Mouse (Mus musculus) embryo, embryonic 11.5 days (tissue): ENCODE measurements around the gene Pmepa1.

Experiments used
- DNase-seq: peaks from one replicate; pipeline ENCODE4 v3.0.0-alpha.2; 2012; ENCODE audit warnings: low read depth, low spot score

The Pmepa1 gene

DNA sequence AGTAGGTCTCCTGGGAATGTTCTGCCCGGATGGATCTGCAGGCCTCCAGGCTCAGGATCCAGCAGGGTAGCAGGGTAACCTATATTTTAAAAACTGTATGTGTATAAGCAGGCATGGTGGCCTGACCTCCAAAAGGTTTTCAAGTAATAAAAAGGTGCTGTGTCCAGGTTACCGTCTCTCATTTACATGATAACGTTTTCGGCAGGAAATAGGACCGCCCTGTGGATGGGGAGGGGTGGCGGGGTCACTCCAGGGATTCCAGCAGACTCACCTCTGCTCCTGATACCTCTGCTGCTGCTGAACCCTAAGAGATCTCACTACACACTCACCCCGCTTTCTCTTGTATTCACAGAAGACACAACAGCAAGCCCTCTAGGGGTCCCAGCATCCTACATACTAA, 50.4 kb downstream of the Pmepa1 start:
- DNase-seq, result no peak

DNA sequence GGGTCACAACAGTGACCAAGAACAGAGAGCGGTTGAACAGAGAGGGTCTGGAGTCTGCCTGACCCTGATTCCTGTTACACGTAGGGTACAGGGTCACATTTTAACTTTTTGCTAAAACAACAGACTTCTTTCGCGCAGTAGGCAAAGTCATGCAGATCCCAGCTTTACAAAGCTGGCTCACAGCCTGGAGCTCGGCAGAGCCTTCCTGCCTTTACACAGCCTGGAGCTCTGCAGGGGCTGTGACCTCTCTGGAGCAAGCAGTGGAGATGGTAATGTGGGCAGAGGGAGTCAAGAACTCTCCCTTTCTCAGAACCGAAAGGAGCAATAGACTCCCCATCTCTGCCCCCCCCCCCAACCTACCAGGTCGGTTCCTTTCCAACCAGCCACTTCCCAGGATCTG, 51.5 kb downstream of the Pmepa1 start:
- DNase-seq, result no peak

DNA sequence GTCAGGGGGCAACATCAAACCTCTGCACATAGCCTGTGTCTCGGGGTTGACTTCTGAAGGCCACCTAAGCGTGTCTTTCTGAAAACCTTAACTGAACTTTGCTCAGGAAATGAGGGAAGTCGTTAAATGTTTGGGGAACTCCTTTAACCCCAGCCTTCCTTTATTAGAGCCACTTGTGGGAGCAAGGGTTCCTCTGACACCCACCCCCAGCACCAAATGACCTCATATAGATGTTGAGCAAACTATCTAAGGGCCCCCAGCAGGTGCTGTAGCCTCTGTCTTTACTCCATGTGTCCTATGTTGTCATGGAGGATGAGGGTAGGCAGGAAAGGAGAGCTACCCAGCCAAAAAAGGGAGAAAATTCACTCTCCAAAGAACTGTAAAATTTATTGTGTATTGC, 52.2 kb downstream of the Pmepa1 start:
- no peak for DNase-seq

DNA sequence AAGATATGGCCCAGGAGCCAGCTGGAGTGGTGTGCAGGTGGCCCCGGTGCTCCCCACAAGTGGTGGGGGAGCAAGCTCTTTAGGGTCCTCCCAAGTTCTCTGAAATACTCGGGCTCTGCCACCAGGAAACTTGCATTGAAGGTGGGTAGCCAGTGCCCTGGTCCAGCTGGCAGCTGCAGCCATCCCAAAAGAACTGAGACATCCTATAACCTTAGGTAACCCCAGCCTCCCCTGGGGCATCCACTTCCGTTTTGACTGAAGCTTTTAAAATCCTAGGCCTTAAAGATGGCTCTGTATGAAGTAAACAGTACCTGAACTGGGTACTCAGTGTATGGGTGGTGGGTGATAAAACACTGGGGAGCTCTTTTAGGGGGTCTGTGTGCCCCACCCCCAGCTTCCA, 52.8 kb downstream of the Pmepa1 start:
- no peak for DNase-seq

DNA sequence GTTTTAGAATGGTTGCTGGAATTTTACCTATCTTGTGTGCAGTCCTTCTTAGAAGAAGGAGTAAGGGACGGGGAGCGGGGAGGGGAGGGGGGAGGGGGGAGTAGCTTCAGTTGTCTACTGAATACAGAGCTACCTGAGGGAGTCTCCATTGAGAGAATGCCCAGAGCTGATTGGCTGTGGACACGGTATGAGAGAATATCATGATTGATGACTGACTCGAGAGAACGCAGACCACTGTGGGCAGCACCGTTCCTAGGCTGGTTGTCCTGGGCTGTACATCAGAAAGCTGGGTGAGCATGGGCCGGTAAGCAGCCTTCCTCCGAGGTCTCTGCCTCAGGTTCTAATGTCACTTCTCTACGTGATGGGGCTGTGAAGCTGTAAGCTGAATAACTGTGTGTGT, 55.6 kb downstream of the Pmepa1 start:
- no peak for DNase-seq

DNA sequence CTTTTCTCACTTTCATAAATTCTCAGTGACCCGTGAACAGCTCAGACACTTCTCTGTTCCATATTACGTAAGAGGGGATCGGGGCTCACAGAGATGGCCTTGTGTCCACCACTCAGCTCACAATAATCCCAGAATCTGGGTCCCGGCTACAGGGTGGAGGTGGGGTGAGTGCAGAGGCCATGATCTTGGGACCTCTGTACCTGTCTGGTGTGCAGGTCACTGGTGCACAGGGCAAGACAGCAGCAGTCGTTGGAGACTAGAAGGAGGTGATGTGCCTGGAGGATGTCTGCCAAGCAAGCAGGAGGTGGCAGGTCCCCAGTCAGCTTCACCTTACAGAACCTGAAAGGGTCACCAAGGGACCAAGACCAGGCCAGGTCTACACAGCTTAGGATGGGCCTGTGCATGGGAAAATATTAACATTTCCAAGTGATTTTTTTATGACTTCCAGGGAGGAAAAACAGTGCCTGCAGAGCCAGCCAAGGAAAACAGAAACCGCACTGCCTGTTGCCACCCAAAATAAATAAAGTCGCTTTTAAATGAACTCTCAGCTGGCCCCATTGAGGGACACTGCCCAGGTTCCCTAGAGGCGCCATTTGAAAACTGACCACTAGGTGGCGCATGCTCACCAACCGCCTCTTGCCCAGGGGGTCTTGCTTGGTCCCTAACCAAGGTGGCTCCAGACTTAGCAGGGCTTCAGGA, 56.9 kb downstream of the Pmepa1 start:
- no peak for DNase-seq

DNA sequence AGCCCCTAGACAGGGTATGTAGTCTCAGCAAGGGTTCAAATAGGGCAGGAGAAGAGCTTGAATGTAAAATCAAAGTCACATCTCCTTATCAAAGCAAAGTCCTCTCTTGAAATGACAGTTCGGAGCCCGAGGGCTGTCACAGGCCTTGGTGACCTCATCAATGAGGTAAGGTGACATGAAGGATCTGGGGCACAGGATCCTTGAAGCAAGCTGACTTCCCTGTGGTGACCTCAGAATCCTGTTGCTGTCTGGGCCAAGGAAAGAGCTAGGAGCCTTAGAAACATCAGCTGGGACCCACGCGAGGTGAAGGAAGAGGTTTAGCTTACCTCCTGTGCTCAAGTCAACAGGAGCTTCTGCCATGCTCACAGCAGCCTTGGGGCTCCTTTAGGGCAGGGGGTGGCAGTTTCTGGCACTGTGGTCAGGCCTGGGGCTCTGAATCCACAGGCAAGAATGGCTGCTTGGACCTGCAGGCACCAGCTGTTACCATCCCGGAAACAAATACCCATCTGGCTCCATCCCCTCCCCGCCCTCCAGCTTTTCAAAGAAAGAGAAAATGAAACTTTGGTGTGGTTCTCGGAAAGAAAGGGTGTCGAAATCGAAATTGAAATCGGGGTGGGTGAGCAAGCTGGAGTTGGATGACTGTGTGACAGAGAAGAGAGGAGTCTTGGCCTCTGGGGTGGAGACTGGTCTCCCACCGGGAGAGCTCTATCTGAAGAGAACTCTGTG, 57.8 kb downstream of the Pmepa1 start, which contains the start of gene Zbp1:
Zbp1 (minus strand) TSS at position 508 of the 726 bp plus-strand sequence.
- no peak for DNase-seq

DNA sequence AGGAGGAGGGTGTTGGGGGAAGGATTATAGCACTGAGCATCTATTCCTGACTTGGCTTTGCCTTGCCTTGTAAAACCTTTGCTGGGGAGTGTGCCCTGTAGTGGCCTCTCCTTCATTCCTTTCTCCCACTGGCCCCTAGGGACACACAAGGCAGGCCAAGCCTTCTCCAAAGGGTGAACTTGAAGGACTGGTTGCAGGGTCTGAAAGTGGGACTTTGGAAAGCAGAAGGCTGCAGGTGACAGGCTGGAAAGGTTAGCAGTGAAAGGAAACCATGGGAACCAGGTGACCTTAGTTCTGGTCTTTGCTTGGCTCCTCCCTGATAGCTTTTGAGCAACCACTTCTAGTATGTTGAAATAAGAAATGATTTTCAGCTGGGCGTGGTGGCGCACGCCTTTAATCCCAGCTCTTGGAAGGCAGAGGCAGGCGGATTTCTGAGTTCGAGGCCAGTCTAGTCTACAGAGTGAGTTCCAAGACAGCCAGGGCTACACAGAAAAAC, 58.5 kb downstream of the Pmepa1 start:
- no peak for DNase-seq

DNA sequence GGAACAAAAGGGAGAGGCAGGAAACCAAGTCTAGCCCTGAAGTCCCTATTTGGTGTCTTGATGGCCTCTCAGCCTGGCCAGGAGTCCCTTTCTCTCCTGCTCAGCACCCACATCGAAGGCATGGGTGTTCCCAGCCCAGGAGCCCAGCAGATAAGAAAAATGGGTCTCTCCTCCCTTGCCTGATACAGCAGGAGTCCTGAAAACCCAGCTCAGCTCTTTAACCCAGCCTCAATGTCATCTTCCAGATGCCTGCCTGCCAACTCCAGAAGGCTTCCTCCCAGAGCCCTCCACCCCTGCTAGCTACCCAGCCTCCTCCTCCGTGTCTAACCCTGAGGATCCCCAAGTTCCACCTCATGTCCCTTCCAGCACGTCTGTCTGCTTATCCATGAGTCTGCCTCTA, 59.1 kb downstream of the Pmepa1 start:
- DNase-seq, result no peak

DNA sequence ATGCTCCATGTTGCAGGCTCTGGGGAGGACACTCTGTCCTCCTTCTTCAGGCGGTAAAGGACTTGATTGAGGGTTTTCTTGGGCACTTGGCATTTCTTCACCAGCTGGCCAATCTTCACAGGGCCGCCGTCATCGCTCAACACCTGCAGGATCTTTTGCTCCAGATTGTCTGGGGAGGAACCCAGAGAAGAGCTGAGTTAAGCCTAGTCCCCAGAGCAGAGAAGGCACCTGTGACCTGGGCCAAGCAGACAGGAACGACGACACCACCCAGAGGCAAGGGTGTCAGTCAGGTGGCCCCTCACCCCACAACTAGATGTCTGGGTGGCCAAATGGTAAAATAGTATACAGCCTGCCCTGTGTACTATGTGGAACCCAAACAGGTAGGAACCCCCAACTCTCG, 59.5 kb downstream of the Pmepa1 start:
- DNase-seq, result no peak

DNA sequence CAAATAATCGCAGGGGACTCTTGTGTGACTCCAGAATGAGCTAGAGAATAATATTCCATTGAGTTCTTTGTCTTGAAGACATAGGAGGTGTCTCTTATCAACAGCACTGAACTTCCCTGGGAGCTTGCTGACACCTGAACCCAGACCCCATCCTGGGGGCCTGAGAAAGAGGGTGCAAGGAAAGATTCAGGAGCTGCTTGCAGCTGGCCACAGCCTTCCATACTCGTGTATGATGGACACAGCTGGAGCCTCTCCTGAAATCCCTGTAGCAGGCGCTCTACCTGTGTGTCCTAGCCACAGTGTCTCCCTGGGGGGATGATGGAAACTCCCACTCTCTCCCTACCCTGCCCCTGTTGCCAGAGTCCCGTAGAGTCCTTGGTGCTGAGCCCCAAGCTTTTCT, 64.1 kb downstream of the Pmepa1 start:
- no peak for DNase-seq

DNA sequence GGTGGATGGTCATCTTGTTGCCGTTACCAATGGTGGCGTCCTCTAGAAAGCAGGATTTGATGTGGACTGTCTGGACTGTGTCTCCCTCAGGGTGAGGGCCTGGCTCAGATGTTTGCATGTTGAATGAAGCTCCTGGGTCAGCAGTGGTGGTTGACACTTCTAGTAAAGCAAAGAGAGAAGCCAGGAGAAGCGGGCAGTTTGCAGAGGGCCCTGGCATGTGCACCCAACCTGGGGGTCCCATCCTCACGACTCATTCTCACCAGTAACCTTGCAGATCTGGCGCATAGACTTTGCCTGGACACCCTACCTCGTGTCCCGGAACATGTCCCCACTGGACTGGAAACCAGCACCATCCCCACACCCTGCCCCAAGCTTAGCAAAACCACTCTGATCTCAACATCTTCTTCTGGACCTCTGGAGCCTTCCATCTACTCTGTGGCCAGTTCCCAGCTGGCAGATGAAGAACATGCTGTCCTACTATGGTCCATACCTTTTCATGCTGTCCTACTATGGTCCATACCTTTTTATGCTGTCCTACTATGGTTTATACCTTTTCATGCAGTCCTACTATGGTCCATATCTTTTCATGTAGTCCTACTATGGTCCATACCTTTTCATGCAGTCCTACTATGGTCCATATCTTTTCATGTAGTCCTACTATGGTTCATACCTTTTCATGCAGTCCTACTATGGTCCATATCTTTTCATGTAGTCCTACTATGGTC, 67.1 kb downstream of the Pmepa1 start:
- no peak for DNase-seq

DNA sequence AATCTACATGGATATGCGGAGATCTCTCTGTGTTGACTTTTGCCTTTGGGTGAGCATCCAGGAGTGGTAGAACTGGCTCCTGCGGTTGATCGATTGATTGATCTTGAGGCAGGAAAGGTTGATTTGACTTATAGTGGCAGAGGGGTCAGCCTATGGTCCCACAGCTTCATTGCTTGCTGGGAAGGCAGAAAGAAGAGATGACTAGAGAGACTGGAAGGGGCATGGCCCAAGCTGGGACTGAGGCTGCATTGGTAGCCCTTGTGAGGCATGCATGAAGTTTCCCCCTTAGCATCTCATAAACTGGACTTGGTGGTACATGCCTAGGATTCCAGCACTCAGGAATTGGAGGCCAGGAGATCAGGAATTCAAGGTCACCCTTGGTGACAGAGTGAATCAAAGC, 69.3 kb downstream of the Pmepa1 start:
- no peak for DNase-seq

DNA sequence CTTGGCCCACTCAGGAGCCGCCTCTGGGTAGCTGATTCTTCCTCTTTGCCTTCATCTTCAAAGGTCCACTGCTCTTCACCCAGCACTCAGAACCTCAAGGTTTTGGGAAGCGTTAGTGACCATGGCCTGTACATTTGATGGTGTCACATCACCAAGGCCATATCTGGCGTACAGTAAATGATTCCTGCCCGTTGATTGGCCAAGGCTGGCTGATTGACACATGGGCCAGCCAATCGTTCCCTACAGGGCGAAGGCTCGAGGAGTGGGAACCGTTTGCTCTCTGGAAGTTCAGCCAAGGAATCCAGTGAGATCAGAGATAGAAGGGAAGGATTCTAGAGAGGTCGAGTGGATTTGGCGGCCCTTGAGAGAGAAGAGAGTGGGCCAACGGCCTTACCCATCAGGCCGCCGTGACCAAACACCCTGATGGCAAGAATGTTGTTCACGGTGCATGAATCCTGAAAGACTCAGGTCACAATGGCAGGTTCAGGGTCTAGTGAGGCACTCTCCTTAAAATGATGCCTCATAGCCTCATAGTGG, 70.7 kb downstream of the Pmepa1 start:
- DNase-seq, result no peak

DNA sequence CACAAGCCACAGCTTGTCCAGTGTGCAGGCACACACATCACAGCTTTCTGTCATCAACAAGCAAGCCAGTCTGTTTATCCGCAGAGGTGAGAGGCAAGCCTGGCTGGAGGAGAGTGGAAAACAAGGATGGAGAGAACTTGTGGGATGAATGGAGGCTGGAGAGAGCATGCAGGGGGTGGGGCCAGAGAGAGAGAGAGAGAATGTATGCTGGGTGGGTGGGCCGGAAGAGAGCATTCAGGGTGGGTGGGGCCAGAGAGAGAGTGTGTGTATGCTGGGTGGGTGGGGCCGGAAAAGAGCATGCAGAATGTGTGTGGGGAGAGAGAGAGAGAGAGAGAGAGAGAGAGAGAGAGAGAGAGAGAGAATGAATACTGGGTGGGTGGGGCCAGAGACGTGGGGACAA, 71.7 kb downstream of the Pmepa1 start:
- no peak for DNase-seq

DNA sequence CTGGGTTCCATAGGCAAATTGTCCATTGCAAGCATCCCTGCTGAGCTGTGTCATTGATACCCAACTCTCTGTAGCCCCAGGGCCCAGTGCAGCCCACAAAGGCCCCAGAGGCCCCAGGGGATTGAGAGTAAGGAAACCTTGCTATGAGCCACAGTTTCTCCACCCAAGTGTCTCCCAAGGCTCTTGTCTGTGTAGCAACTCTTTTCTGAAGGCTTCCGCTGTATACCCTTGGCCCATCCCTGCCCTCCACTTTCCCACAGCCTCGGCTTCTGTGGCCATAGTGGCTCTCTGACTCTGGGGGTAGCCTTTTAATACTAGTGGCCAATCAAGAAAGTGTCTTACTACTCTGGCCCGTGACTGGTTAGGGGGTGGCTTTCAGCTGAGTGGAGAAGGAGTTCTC, 72.6 kb downstream of the Pmepa1 start:
- DNase-seq, result no peak

DNA sequence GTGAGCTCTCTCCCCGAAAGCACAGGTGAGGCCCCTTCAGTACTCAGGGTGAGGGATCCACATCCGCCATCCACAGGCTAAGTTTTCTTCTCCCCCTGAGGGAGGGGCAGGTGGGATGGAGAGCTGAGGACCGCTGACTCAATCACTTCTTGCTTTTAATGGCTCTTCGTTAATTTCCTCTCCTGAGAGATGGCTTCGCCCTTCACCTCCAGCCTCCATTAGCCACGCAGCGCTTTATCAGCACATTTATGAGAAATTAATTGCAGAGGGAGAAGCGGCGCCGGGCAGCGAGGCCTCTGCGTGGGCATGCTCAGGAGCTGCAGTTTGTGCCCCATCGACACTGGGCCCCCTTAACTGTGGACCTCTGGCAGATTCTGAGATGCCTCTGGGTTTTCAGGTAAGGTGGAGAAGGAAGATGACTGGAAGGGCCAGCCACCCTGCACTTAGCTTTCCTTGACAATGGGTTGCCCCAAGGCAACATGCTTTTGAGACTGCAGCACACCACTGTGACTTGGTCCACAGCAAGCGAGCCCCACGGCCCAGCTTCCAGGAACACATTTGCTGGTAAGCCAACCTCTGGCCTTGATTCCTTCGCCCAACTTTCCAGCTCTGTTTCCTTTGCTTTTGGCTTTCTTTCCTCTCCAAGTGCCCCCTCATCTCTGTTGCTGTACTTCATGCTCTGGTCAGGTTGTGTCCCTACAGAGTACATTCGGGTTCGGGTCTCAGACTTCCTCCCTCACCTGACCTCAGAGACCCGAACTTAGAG, 73.2 kb downstream of the Pmepa1 start:
- no peak for DNase-seq

DNA sequence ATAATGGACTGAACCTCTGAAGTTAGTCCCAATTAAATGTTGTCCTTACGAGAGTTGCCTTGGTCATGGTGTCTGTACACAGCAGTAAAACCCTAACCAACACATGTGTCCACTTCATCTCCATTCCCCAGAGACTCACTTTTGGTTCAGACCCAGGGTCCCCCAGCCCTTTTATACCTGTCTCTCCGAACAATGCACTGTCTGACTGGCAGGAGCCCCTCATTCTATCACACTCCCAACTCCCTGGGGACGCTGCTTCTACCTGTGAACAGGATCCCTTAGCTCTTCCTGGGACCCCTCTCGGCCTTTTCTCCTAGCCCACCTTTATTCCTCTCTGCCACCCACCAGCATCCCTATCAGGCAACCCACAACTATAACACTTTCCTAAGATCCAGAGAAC, 81.5 kb downstream of the Pmepa1 start:
- no peak for DNase-seq

DNA sequence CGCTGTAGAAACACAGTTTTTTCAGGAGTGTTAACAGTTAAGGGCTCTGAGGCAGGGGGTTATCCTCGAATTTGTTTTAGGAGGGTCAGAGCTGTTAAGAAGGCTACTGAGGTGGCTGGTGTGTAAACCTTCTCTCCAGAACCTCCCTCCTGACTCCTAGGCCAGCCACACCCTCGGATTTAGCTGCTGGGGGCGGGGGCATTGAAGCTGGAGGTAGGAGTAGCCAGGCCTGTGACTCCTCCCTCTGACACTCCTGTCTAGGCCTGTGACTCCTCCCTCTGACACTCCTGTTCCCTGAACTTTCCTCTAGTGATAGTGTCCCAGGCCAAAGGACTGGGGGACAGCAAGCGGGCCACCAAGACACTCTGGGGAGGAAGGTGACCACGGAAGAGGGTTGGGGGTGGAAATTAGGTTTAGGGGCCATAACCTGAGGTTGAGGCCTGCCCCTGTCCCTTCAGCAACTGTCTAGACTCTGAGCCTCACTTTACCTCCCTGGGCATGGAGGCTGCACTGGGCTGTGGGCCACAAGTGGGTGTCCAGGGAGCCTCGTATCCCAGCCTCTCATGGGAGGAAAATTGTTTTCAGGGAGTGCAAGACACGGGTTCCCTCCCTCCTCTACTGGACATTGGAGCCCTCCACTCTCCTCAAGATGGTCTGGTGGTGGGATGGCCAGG, 89.0 kb downstream of the Pmepa1 start:
- DNase-seq, result no peak

DNA sequence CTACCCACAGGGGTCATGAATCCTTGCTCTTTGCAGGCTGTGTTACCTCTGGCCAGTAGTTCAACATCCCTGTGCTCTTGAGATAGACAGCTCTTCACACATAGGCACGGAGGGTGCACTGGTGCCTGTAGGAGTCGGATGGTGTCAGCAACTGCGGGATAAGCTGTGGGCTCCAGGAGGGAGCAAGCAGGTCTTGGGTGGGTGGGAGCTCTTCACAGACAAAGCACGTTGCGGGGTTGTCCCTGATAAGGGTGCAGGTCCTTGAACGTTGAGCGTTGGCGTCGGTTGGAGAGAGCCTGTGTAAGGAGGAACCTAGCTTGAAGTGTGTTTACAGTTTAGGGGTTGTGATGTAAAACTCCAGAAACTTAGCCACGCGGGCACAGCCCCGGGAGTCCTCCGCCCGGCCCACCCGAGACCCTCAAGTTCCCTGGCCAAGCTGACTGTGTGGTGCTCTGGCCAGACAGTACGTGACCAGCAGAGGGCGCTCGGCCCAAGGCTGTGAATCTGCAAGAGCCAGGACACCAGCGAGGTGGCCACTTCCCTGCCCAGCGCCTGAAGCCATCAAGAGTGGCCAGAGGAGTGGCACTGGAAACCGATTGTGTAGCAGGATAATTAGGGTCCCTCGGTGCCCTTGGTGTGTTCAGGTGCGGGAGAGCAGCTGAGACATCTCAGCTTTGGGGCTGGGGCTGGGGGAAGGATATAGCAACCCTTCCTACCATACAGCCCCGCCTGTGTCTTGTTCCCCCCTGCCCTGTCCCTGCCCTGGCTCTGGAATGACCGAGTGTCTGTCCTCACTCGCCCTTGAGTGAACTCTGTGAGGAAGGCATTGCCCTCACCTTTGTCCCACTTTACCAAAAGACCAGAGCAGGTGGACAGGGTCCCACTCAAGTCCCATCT, 90.0 kb downstream of the Pmepa1 start:
- DNase-seq, result peak; percentile 78
